Mouse (Mus musculus) E14TG2a.4 (cell line): ENCODE measurements at regions not wholly inside any gene's neighbourhood (a gene's known extent, or its start where the extent isn't known, plus 50 kb on each side); places are given as distances from the start of the nearest gene placed in this dataset.

Experiments
- CTCF ChIP-seq: conservative IDR thresholded peaks from 2 replicates; pipeline ENCODE4 v1.5.1; 2014; ENCODE audit warnings: low read length
- NANOG ChIP-seq: IDR thresholded peaks from 2 replicates; pipeline ENCODE4 v1.6.1; 2014; ENCODE audit warnings: borderline replicate concordance, low read length, mixed read lengths

- TF ChIP-seq CTCF (no peak), NANOG (no peak)
Measured at GRCm38 (mm10) chr3:17259093-17259492, 689.1 kb upstream of the Cypt12 start.
